Mouse (Mus musculus): ENCODE measurements around the gene Aatf. TPM values are rescaled to one million over a fixed set of nuclear protein-coding genes. Genes with fewer than 3 reads are reported as not detected.
A peak's percentile ranks its signal among the peaks of the same experiment; 100 is the strongest.
"Not testable (repeated sequence)": the region's sequence is repeated elsewhere in the genome, so short reads cannot be mapped to it uniquely, and the experiment has no call there.

Gene Aatf
- polyA plus RNA-seq, 1 experiment from 2014 or later, result 40.9 TPM

GRCm38 (mm10) chr11:84410879-84411641 is 102.3 kb downstream of the Aatf start:
- ATAC-seq (no peak), DNase-seq (ENCODE audit: low read depth, low spot score) (no peak)
- no peaks in the 10 kb centered on the region for H3K27me3 ChIP-seq
- TF ChIP-seq CTCF (IDR thresholded peaks at IDR 0.05), result no peak
- CTCF ChIA-PET, result interaction anchor here (1.0 to 1.4 kb wide), 3 partner anchors 9 to 57 kb away, joined by 4 to 5 read pairs (median 4); no protein-coding TSS in a partner anchor
- in situ Hi-C loops (cut with MboI; ENCODE audit: low pct_unique_long_range_greater_than_20kb), result no loop called here
- POLR2A ChIA-PET, result no interaction called here

- no peak for ATAC-seq
- CTCF ChIA-PET, result interaction anchor here (1.1 to 1.4 kb wide), 2 partner anchors 10 to 13 kb away, joined by 4 to 5 read pairs; no protein-coding TSS in a partner anchor
- in situ Hi-C loops (cut with MboI; ENCODE audit: low pct_unique_long_range_greater_than_20kb), result no loop called here
- TF ChIP-seq CTCF (IDR thresholded peaks at IDR 0.05), result no peak
- POLR2A ChIA-PET, result no interaction called here
- no peak for DNase-seq (ENCODE audit: low read depth, low spot score)
- no peaks in the 10 kb centered on the region for H3K27me3 ChIP-seq
Measured at GRCm38 (mm10) chr11:84410383-84410782, 102.9 kb downstream of the Aatf start.

GRCm38 (mm10) chr11:84406733-84407132 is 106.6 kb downstream of the Aatf start:
- in situ Hi-C loops (cut with MboI; ENCODE audit: low pct_unique_long_range_greater_than_20kb), result no loop called here
- no peak for TF ChIP-seq CTCF (IDR thresholded peaks at IDR 0.05)
- no peak for ATAC-seq
- POLR2A ChIA-PET, result no interaction called here
- CTCF ChIA-PET, result interaction anchor here (0.8 kb wide), 1 partner anchor 31 kb away, joined by 3 read pairs; no protein-coding TSS in a partner anchor
- no peaks in the 10 kb centered on the region for H3K27me3 ChIP-seq
- DNase-seq (ENCODE audit: low read depth, low spot score), result no peak

- TF ChIP-seq CTCF (IDR thresholded peaks at IDR 0.05), result no peak
- no peak for DNase-seq (ENCODE audit: low read depth, low spot score)
- no peaks in the 10 kb centered on the region for H3K27me3 ChIP-seq
- ATAC-seq, result no peak
- in situ Hi-C loops (cut with MboI; ENCODE audit: low pct_unique_long_range_greater_than_20kb), result no loop called here
- CTCF ChIA-PET, result interaction anchor here (0.8 kb wide), 1 partner anchor 31 kb away, joined by 3 read pairs; no protein-coding TSS in a partner anchor
- POLR2A ChIA-PET, result no interaction called here
Measured at GRCm38 (mm10) chr11:84395010-84395409, 118.3 kb downstream of the Aatf start.

GRCm38 (mm10) chr11:84393571-84393970 is 119.8 kb downstream of the Aatf start:
- no peaks in the 10 kb centered on the region for H3K27me3 ChIP-seq
- CTCF ChIA-PET, result interaction anchor here (0.9 kb wide), 1 partner anchor 20 kb away, joined by 3 read pairs; no protein-coding TSS in a partner anchor
- in situ Hi-C loops (cut with MboI; ENCODE audit: low pct_unique_long_range_greater_than_20kb), result no loop called here
- DNase-seq (ENCODE audit: low read depth, low spot score) (no peak), ATAC-seq (no peak)
- POLR2A ChIA-PET, result interaction anchor here (0.6 kb wide), 1 partner anchor 30 kb away, joined by 3 read pairs; no protein-coding TSS in a partner anchor
- no peak for TF ChIP-seq CTCF (IDR thresholded peaks at IDR 0.05)

- H3K27me3 ChIP-seq; DNase-seq (ENCODE audit: low read depth, low spot score); ATAC-seq; POLR2A ChIA-PET; in situ Hi-C loops (cut with MboI; ENCODE audit: low pct_unique_long_range_greater_than_20kb): not testable (repeated sequence)
- CTCF ChIA-PET, result interaction anchor here (1.3 kb wide), 1 partner anchor 422 kb away, joined by 3 read pairs; no protein-coding TSS in a partner anchor
- TF ChIP-seq CTCF (IDR thresholded peaks at IDR 0.05), result peak; percentile 19
Measured at GRCm38 (mm10) chr11:84392066-84392465, 121.3 kb downstream of the Aatf start.

- in situ Hi-C loops (cut with MboI; ENCODE audit: low pct_unique_long_range_greater_than_20kb), result no loop called here
- POLR2A ChIA-PET, result no interaction called here
- DNase-seq (ENCODE audit: low read depth, low spot score) (no peak), ATAC-seq (no peak)
- TF ChIP-seq CTCF (IDR thresholded peaks at IDR 0.05), result no peak
- H3K27me3 ChIP-seq, result no peaks in the 10 kb centered on the region
- CTCF ChIA-PET, result no interaction called here
Measured at GRCm38 (mm10) chr11:84391126-84391525, 122.2 kb downstream of the Aatf start.

GRCm38 (mm10) chr11:84389332-84389731 is 124.0 kb downstream of the Aatf start:
- ATAC-seq (no peak), DNase-seq (ENCODE audit: low read depth, low spot score) (no peak)
- no peaks in the 10 kb centered on the region for H3K27me3 ChIP-seq
- POLR2A ChIA-PET, result no interaction called here
- in situ Hi-C loops (cut with MboI; ENCODE audit: low pct_unique_long_range_greater_than_20kb), result no loop called here
- CTCF ChIA-PET, result interaction anchor here (1.0 kb wide), 1 partner anchor 11 kb away, joined by 3 read pairs; no protein-coding TSS in a partner anchor
- no peak for TF ChIP-seq CTCF (IDR thresholded peaks at IDR 0.05)

GRCm38 (mm10) chr11:84383891-84384290 is 129.4 kb downstream of the Aatf start:
- no peak for TF ChIP-seq CTCF (IDR thresholded peaks at IDR 0.05)
- ATAC-seq (no peak), DNase-seq (ENCODE audit: low read depth, low spot score) (no peak)
- POLR2A ChIA-PET, result no interaction called here
- CTCF ChIA-PET, result no interaction called here
- no peaks in the 10 kb centered on the region for H3K27me3 ChIP-seq
- in situ Hi-C loops (cut with MboI; ENCODE audit: low pct_unique_long_range_greater_than_20kb), result no loop called here

- no peak for TF ChIP-seq CTCF (IDR thresholded peaks at IDR 0.05)
- ATAC-seq (no peak), DNase-seq (ENCODE audit: low read depth, low spot score) (no peak)
- POLR2A ChIA-PET, result no interaction called here
- in situ Hi-C loops (cut with MboI; ENCODE audit: low pct_unique_long_range_greater_than_20kb), result no loop called here
- H3K27me3 ChIP-seq, result no peaks in the 10 kb centered on the region
- CTCF ChIA-PET, result no interaction called here
Measured at GRCm38 (mm10) chr11:84382450-84382849, 130.9 kb downstream of the Aatf start.
